13 mouse cellular contexts compared by ENCODE assay signal in the genomic region with DNA sequence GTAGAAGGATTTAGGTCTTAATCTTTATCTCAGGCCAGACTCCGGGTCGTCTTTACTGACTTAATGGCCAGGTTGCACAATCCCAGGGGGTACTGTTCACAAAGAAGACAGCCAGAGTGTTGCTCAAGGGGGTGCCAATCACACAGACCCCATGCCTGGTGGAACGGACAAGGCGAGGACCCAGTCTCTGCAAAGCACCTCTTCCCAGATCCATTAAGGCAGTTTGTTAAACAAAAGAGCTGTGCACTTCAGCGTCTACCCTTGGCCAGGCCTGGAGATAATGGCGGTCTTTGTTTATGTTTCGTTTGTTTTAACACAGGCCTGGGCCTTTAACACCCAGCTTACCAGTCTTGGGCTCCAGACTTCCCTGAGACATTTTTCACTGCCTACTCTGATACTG. TPM values are rescaled to one million over a fixed set of nuclear protein-coding genes. Genes with fewer than 3 reads are reported as not detected.
DNase-seq lines count a peak whose midpoint lies in the region; ATAC-seq and TF ChIP-seq lines count a peak whose summit lies in the region.
"Had no signal": no experiment of that assay in that cellular context is flagged by ENCODE, and none has a peak within 500 bp of the region (broad histone marks: within the 10 kb centered on the region; RNA-seq: fewer than 3 reads in every experiment).

No protein-coding gene starts in this region.

- H3K27me3 ChIP-seq in heart, embryonic 12.5 days (replicated peaks): no peaks in the 10 kb centered on the region
- H3K27me3 ChIP-seq in lung, postnatal 0 days (replicated peaks; ENCODE audit: insufficient read depth, low read length): no peaks in the 10 kb centered on the region
- no peaks in the 10 kb centered on the region for H3K27me3 ChIP-seq in stomach, embryonic 14.5 days (ENCODE audit: control insufficient read depth, insufficient read depth, low read length)

- no peaks in the 10 kb centered on the region for H3K9me3 ChIP-seq in heart, embryonic 12.5 days (replicated peaks)
- no peaks in the 10 kb centered on the region for H3K9me3 ChIP-seq in lung, postnatal 0 days (ENCODE audit: low read length)
- H3K9me3 ChIP-seq in stomach, embryonic 14.5 days (ENCODE audit: control insufficient read depth, low read depth, low read length): no peaks in the 10 kb centered on the region

- H3K27ac ChIP-seq in heart, embryonic 12.5 days (ENCODE audit: poor library complexity, severe bottlenecking): peak overlapping the region; percentile 17; the same call in 1 of the 2 replicates
- H3K27ac ChIP-seq in lung, postnatal 0 days (ENCODE audit: low read length): peak overlapping the region; percentile 28
- H3K27ac ChIP-seq in stomach, embryonic 14.5 days (ENCODE audit: low read length): 0 out of 2 replicates have a peak overlapping the region, but pooled peaks have one; percentile 7
- H3K27ac ChIP-seq: left cerebral cortex, adult 2 months had no signal

- DNase-seq in heart, adult 18-20 months: no peak
- peak; percentile 21 for DNase-seq in lung, postnatal 0 days (ENCODE audit: low spot score)
- DNase-seq in lung, adult 2 months: no peak
- peak; percentile 36 for DNase-seq in embryo, embryonic 11 days
- no peak for DNase-seq in right cerebral cortex, adult 2 months (ENCODE audit: low spot score in 2 of 2)
- no peak for DNase-seq in gastrocnemius, adult 8-10 months (ENCODE audit: low spot score in 2 of 2)
- DNase-seq: adrenal gland, postnatal 25 days; kidney, postnatal 14 days; lung, adult 18-20 months; thymus, postnatal 14 days had no signal

- no peaks in the 10 kb centered on the region for H3K36me3 ChIP-seq in heart, embryonic 12.5 days
- no peaks in the 10 kb centered on the region for H3K36me3 ChIP-seq in lung, postnatal 0 days (ENCODE audit: insufficient read depth, low read length)
- no peaks in the 10 kb centered on the region for H3K36me3 ChIP-seq in stomach, embryonic 14.5 days (ENCODE audit: control insufficient read depth, insufficient read depth, low read length)

- no peak overlapping the region for H3K4me3 ChIP-seq in heart, embryonic 12.5 days
- no peak overlapping the region for H3K4me3 ChIP-seq in lung, postnatal 0 days (ENCODE audit: low read depth, low read length)
- H3K4me3 ChIP-seq in lung, adult 2 months (replicated peaks; ENCODE audit: extremely low read depth, low read depth, low read length): no peak overlapping the region
- H3K4me3 ChIP-seq in stomach, embryonic 14.5 days (ENCODE audit: low read depth, low read length): no peak overlapping the region
- H3K4me3 ChIP-seq: left cerebral cortex, adult 2 months had no signal

- TF ChIP-seq EP300 in lung, postnatal 0 days (IDR thresholded peaks at IDR 0.05): no peak

- TF ChIP-seq CTCF in lung, postnatal 0 days (IDR thresholded peaks at IDR 0.05): no peak
- TF ChIP-seq CTCF in lung, adult 2 months (IDR thresholded peaks at IDR 0.05; ENCODE audit: insufficient read depth, low read length): no peak

- H3K4me2 ChIP-seq in heart, embryonic 12.5 days: peak overlapping the region; percentile 44
- H3K4me2 ChIP-seq in lung, postnatal 0 days (replicated peaks; ENCODE audit: low read depth, low read length): no peak overlapping the region
- no peak overlapping the region for H3K4me2 ChIP-seq in stomach, embryonic 14.5 days (replicated peaks; ENCODE audit: low read depth, low read length)

- no peak for TF ChIP-seq POLR2A in lung, adult 2 months (IDR thresholded peaks at IDR 0.05; ENCODE audit: borderline replicate concordance, extremely low read depth, low read depth, low read length)

- WGBS in heart, embryonic 12.5 days: 13% methylated on average over 7 of the region's 7 CpGs
- whole genome bisulfite sequencing in lung, postnatal 0 days: 15% methylated on average over 7 of the region's 7 CpGs
- WGBS in lung, adult 2 months: 32% methylated on average over 7 of the region's 7 CpGs
- WGBS in stomach, embryonic 14.5 days: 16% methylated on average over 7 of the region's 7 CpGs

- no peak overlapping the region for H3K9ac ChIP-seq in heart, embryonic 12.5 days
- H3K9ac ChIP-seq in lung, postnatal 0 days (replicated peaks; ENCODE audit: low read depth): no peak overlapping the region
- no peak overlapping the region for H3K9ac ChIP-seq in stomach, embryonic 14.5 days (replicated peaks; ENCODE audit: low read depth, low read length)

- no peak for ATAC-seq in heart, embryonic 12.5 days (ENCODE audit: insufficient number of reproducible peaks, low FRiP score)
- ATAC-seq in lung, postnatal 0 days: no peak
- ATAC-seq in stomach, embryonic 14.5 days (ENCODE audit: insufficient number of reproducible peaks, insufficient read depth, low FRiP score, low read depth): no peak

- H3K4me1 ChIP-seq in heart, embryonic 12.5 days (replicated peaks): peaks cover 29% of the 10 kb centered on the region
- peaks cover 5% of the 10 kb centered on the region; the same call in 1 of the 2 replicates for H3K4me1 ChIP-seq in lung, postnatal 0 days (ENCODE audit: insufficient read depth, low read depth, low read length)
- H3K4me1 ChIP-seq in lung, adult 2 months (ENCODE audit: control insufficient read depth, insufficient read depth, low read length): peaks cover 2% of the 10 kb centered on the region
- H3K4me1 ChIP-seq in stomach, embryonic 14.5 days (ENCODE audit: control insufficient read depth, insufficient read depth, low read length): peaks cover 12% of the 10 kb centered on the region

RNA-seq across cellular contexts. Expression of a gene that starts 3.9 kb away (rescaled TPM):
- polyA plus RNA-seq in heart, embryonic 12.5 days (2016; fragmentation: Nextera tagmentation; extraction: Ambion mirVana): 23.4 and 25.0 TPM in 2 replicates
- total RNA-seq in heart, adult 18-20 months (2021): 10 to 100 TPM; 15.3 to 16.4 TPM
- polyA plus RNA-seq in lung, postnatal 0 days (2015; fragmentation: Nextera tagmentation; extraction: Ambion mirVana): 18.8 and 21.9 TPM in 2 replicates
- 9.8 and 14.9 TPM in 2 replicates for polyA plus RNA-seq in lung, adult 2 months (2012; rRNA removed)
- 37.4 and 40.3 TPM in 2 replicates for polyA plus RNA-seq in stomach, embryonic 14.5 days (2014; fragmentation: Nextera tagmentation; extraction: Ambion mirVana)
- 10 to 100 TPM in 1 of 4 experiments, 1 to 10 TPM in 3; 8.9 to 10.1 (median 9.4) TPM for total RNA-seq in gastrocnemius, adult 8-10 months (2022)

Comparison
In these comparisons a context has a peak if more than half of its experiments do, and no peak if none do; other contexts are left out.
1. DNase-seq: peak in lung, postnatal 0 days (single experiment) and embryo, embryonic 11 days (single experiment); none in heart, adult 18-20 months (0 of 2), lung, adult 2 months (single experiment), right cerebral cortex, adult 2 months (0 of 2) and gastrocnemius, adult 8-10 months (0 of 2).
2. Peak in every context shown above with its lines, with median percentiles within 50 percentile points of each other: H3K27ac ChIP-seq.